Mouse (Mus musculus): ENCODE results near the gene Xaf1. TPM values are rescaled to one million over a fixed set of nuclear protein-coding genes. Genes with fewer than 3 reads are reported as not detected.

Xaf1 gene
- total and polyA plus RNA-seq, 3 experiments: 1.0 to 1.8 TPM; not detected in 1

- Histone ChIP-seq H3K4me3 (ENCODE audit: control insufficient read depth in 1 of 2, insufficient read depth in 1 of 2, low read depth in 2 of 2, low read length in 2 of 2) (no peak overlapping the region), H3K27me3 (ENCODE audit: control insufficient read depth in 1 of 2, insufficient read depth in 2 of 2, low read length in 2 of 2) (peaks cover 5 to 9% of the 10 kb centered on the region in 2 experiments), H3K9me3 (replicated peaks; ENCODE audit: insufficient read depth, low read length) (no peaks in the 10 kb centered on the region), H3K27ac (ENCODE audit: control insufficient read depth, low read depth, low read length) (no peak overlapping the region), H3K79me2 (ENCODE audit: control insufficient read depth, insufficient read depth, low read length, poor library complexity) (no peaks in the 10 kb centered on the region), H3K4me1 (ENCODE audit: control insufficient read depth in 1 of 2, insufficient read depth in 2 of 2, low read length in 2 of 2) (0 out of 4 replicates have a peak, but pooled peaks cover 0 to 4% of the 10 kb centered on the region in 2 experiments), H3K36me3 (ENCODE audit: control insufficient read depth in 1 of 2, insufficient read depth in 2 of 2, low read length in 2 of 2) (no peaks in the 10 kb centered on the region), H3K9ac (ENCODE audit: control insufficient read depth, low read depth, low read length, poor library complexity, severe bottlenecking) (no peak overlapping the region)
- DNase-seq (ENCODE audit: low read depth, low spot score): no peak
- TF ChIP-seq UBTF (IDR thresholded peaks at IDR 0.05; ENCODE audit: borderline replicate concordance, insufficient read depth, low read depth, low read length) (no peak), TBP (IDR thresholded peaks at IDR 0.05; ENCODE audit: low read depth, low read length) (no peak), EP300 (IDR thresholded peaks at IDR 0.05; ENCODE audit: low read depth in 1 of 2, low read length in 2 of 2) (no peak), USF2 (IDR thresholded peaks at IDR 0.05; ENCODE audit: borderline replicate concordance in 1 of 2, insufficient read depth in 1 of 2, low read depth in 1 of 2, low read length in 2 of 2) (no peak), MYB (IDR thresholded peaks at IDR 0.05; ENCODE audit: low read depth, low read length) (no peak), GATA1 (IDR thresholded peaks at IDR 0.05; ENCODE audit: low read depth, low read length) (no peak), TCF12 (IDR thresholded peaks at IDR 0.05; ENCODE audit: low read depth, low read length) (no peak), CHD1 (IDR thresholded peaks at IDR 0.05; ENCODE audit: low read depth, low read length) (no peak), ZNF384 (IDR thresholded peaks at IDR 0.05; ENCODE audit: low read depth, low read length) (no peak), SMC3 (IDR thresholded peaks at IDR 0.05; ENCODE audit: low read depth, low read length) (no peak), KAT2A (conservative IDR thresholded peaks at IDR 0.05; ENCODE audit: low read depth, low read length) (no peak), CHD2 (IDR thresholded peaks at IDR 0.05; ENCODE audit: low read length) (no peak), MEF2A (IDR thresholded peaks at IDR 0.05; ENCODE audit: extremely low read depth, insufficient replicate concordance, low read depth, low read length, poor library complexity, severe bottlenecking) (no peak)
These were observed 31.7 kb downstream of the Xaf1 start for GRCm38 (mm10) chr11:72332951-72333667.

GRCm38 (mm10) chr11:72334653-72335052 lies 33.2 kb downstream of the Xaf1 start:
- H3K4me1 ChIP-seq (ENCODE audit: control insufficient read depth in 1 of 2, insufficient read depth in 2 of 2, low read length in 2 of 2): 0 out of 4 replicates have a peak, but pooled peaks cover 0 to 4% of the 10 kb centered on the region in 2 experiments
- H3K27me3 ChIP-seq (ENCODE audit: control insufficient read depth in 1 of 2, insufficient read depth in 2 of 2, low read length in 2 of 2): peaks cover 9 to 13% of the 10 kb centered on the region in 2 experiments
- DNase-seq (ENCODE audit: low read depth, low spot score): no peak
- H3K36me3 ChIP-seq (ENCODE audit: control insufficient read depth in 1 of 2, insufficient read depth in 2 of 2, low read length in 2 of 2): no peaks in the 10 kb centered on the region
- H3K9ac ChIP-seq (ENCODE audit: control insufficient read depth, low read depth, low read length, poor library complexity, severe bottlenecking): no peak overlapping the region
- H3K27ac ChIP-seq (ENCODE audit: control insufficient read depth, low read depth, low read length): no peak overlapping the region
- H3K79me2 ChIP-seq (ENCODE audit: control insufficient read depth, insufficient read depth, low read length, poor library complexity): no peaks in the 10 kb centered on the region
- H3K9me3 ChIP-seq (replicated peaks; ENCODE audit: insufficient read depth, low read length): no peaks in the 10 kb centered on the region
- no peak overlapping the region for H3K4me3 ChIP-seq (ENCODE audit: control insufficient read depth in 1 of 2, insufficient read depth in 1 of 2, low read depth in 2 of 2, low read length in 2 of 2)
- TF ChIP-seq ETS1 (IDR thresholded peaks at IDR 0.05; ENCODE audit: low read depth, low read length) (no peak), MXI1 (IDR thresholded peaks at IDR 0.05; ENCODE audit: low read depth, low read length) (no peak), MYB (IDR thresholded peaks at IDR 0.05; ENCODE audit: low read depth, low read length) (no peak), SMC3 (IDR thresholded peaks at IDR 0.05; ENCODE audit: low read depth, low read length) (no peak), ZKSCAN1 (IDR thresholded peaks at IDR 0.05; ENCODE audit: low read depth, low read length) (no peak), MAX (IDR thresholded peaks at IDR 0.05; ENCODE audit: low read length) (no peak), USF1 (IDR thresholded peaks at IDR 0.05; ENCODE audit: low read depth, low read length) (no peak), POLR2AphosphoS2 (IDR thresholded peaks at IDR 0.05; ENCODE audit: low read length) (no peak), HCFC1 (IDR thresholded peaks at IDR 0.05; ENCODE audit: low read depth, low read length) (no peak), MAZ (IDR thresholded peaks at IDR 0.05; ENCODE audit: low read depth, low read length) (no peak), ZMIZ1 (IDR thresholded peaks at IDR 0.05; ENCODE audit: low read depth, low read length) (no peak), POLR2A (IDR thresholded peaks at IDR 0.05; ENCODE audit: control insufficient read depth in 1 of 2, insufficient read depth in 1 of 2, low read depth in 1 of 2, low read length in 2 of 2, poor library complexity in 1 of 2) (no peak), SIN3A (IDR thresholded peaks at IDR 0.05; ENCODE audit: low read length) (no peak)

All from MEL (cell line).